ENCODE assay signal across 9 mouse cellular contexts in the genomic region with DNA sequence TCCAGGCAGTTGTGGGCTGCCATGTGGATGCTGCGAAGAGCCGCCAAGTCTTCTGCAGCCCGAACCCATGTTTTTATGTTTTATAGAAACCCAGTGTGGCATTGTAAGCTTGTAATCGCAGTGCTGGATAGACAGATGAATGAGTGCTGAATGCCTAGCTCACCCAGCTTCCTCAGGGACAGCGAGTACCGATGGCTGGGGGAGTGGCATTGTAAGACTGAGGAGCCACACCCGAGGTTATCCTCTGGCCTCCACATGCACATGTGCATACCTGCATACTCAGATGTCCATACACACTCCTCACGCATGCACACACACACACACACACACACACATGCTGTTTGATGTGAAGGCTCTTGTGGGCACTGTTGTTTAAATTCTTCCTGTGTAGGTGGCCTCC. TPM values are rescaled to one million over a fixed set of nuclear protein-coding genes. Genes with fewer than 3 reads are reported as not detected.
A peak's percentile ranks its signal among the peaks of the same experiment; 100 is the strongest.
DNase-seq lines count a peak whose midpoint lies in the region; ATAC-seq and TF ChIP-seq lines count a peak whose summit lies in the region.
"Had no signal": no experiment of that assay in that cellular context is flagged by ENCODE, and none has a peak within 500 bp of the region (broad histone marks: within the 10 kb centered on the region; RNA-seq: fewer than 3 reads in every experiment).

No protein-coding gene starts in this region.

- no peak for TF ChIP-seq POLR2A in heart, adult 2 months (IDR thresholded peaks at IDR 0.05; ENCODE audit: insufficient read depth, low read depth, low read length)
- no peak for TF ChIP-seq POLR2A in small intestine, adult 2 months (IDR thresholded peaks at IDR 0.05; ENCODE audit: low read depth, low read length)

- 75% methylated on average over 8 of the region's 8 CpGs for WGBS in heart, adult 2 months
- WGBS in heart, embryonic 11.5 days (ENCODE audit: insufficient replicate concordance), result 86% methylated on average over 8 of the region's 8 CpGs
- WGBS in lung, embryonic 16.5 days, result 84% methylated on average over 8 of the region's 8 CpGs
- WGBS in embryonic facial prominence, embryonic 15.5 days, result 65% methylated on average over 8 of the region's 8 CpGs
- WGBS in small intestine, adult 2 months, result 34% methylated on average over 8 of the region's 8 CpGs

- DNase-seq in heart, adult 2 months, result no peak
- no peak for DNase-seq in lung, adult 18-20 months
- no peak for DNase-seq in ovary, postnatal 14 days (ENCODE audit: low spot score)
- DNase-seq in cerebellum, postnatal 25 days, result no peak

- H3K9ac ChIP-seq in heart, adult 2 months (ENCODE audit: low read depth, low read length), result no peak overlapping the region
- no peak overlapping the region for H3K9ac ChIP-seq in heart, embryonic 11.5 days (ENCODE audit: low read depth, low read length)
- no peak overlapping the region for H3K9ac ChIP-seq in lung, embryonic 16.5 days (ENCODE audit: low read length)
- no peak overlapping the region for H3K9ac ChIP-seq in embryonic facial prominence, embryonic 15.5 days
- H3K9ac ChIP-seq: liver, embryonic 14.5 days had no signal

- no peaks in the 10 kb centered on the region for H3K36me3 ChIP-seq in heart, adult 2 months (ENCODE audit: control insufficient read depth, insufficient read depth, low read length)
- no peaks in the 10 kb centered on the region for H3K36me3 ChIP-seq in heart, embryonic 11.5 days (ENCODE audit: control insufficient read depth, insufficient read depth, low read length)
- no peaks in the 10 kb centered on the region for H3K36me3 ChIP-seq in lung, embryonic 16.5 days (ENCODE audit: control insufficient read depth, insufficient read depth, low read length)
- H3K36me3 ChIP-seq in embryonic facial prominence, embryonic 15.5 days, result peaks cover 4% of the 10 kb centered on the region
- H3K36me3 ChIP-seq in small intestine, adult 2 months (ENCODE audit: control insufficient read depth, insufficient read depth, low read length), result peaks cover 36% of the 10 kb centered on the region

- no peak for TF ChIP-seq CTCF in heart, adult 2 months (IDR thresholded peaks at IDR 0.05)
- no peak for TF ChIP-seq CTCF in small intestine, adult 2 months (IDR thresholded peaks at IDR 0.05; ENCODE audit: extremely low read depth, insufficient read length, insufficient replicate concordance, low read depth, low read length)

- no peaks in the 10 kb centered on the region for H3K9me3 ChIP-seq in heart, embryonic 11.5 days (replicated peaks; ENCODE audit: control insufficient read depth, low read length)
- no peaks in the 10 kb centered on the region for H3K9me3 ChIP-seq in lung, embryonic 16.5 days (ENCODE audit: control insufficient read depth, low read length)
- no peaks in the 10 kb centered on the region for H3K9me3 ChIP-seq in embryonic facial prominence, embryonic 15.5 days (replicated peaks)

- peaks cover 14% of the 10 kb centered on the region for H3K4me1 ChIP-seq in heart, adult 2 months (ENCODE audit: control insufficient read depth, insufficient read depth, low read length)
- H3K4me1 ChIP-seq in heart, embryonic 11.5 days (ENCODE audit: control insufficient read depth, insufficient read depth, low read length), result no peaks in the 10 kb centered on the region
- H3K4me1 ChIP-seq in lung, embryonic 16.5 days (replicated peaks; ENCODE audit: control insufficient read depth, insufficient read depth, low read length), result peaks cover 17% of the 10 kb centered on the region; the same call in 1 of the 2 replicates
- H3K4me1 ChIP-seq in embryonic facial prominence, embryonic 15.5 days, result peaks cover 40% of the 10 kb centered on the region
- H3K4me1 ChIP-seq in small intestine, adult 2 months (ENCODE audit: control insufficient read depth, insufficient read depth, insufficient read length, low read length), result peaks cover 5% of the 10 kb centered on the region

- peak overlapping the region; percentile 37; the same call in 1 of the 2 replicates for H3K27ac ChIP-seq in heart, adult 2 months
- no peak overlapping the region for H3K27ac ChIP-seq in heart, embryonic 11.5 days (ENCODE audit: low read depth, low read length)
- peak overlapping the region; percentile 56 for H3K27ac ChIP-seq in lung, embryonic 16.5 days (ENCODE audit: low read length)
- H3K27ac ChIP-seq in embryonic facial prominence, embryonic 15.5 days (replicated peaks), result peak overlapping the region; percentile 75
- peak overlapping the region; percentile 59; the same call in 1 of the 2 replicates for H3K27ac ChIP-seq in small intestine, adult 2 months (ENCODE audit: insufficient read depth, low read depth, low read length)
- H3K27ac ChIP-seq: liver, embryonic 14.5 days had no signal

- TF ChIP-seq EP300 in heart, adult 2 months (IDR thresholded peaks at IDR 0.05; ENCODE audit: insufficient read depth, low read depth, low read length), result no peak

- H3K27me3 ChIP-seq in heart, adult 2 months (ENCODE audit: control insufficient read depth, insufficient read depth, low read length), result no peaks in the 10 kb centered on the region
- H3K27me3 ChIP-seq in heart, embryonic 11.5 days (ENCODE audit: control insufficient read depth, insufficient read depth, low read length), result no peaks in the 10 kb centered on the region
- H3K27me3 ChIP-seq in lung, embryonic 16.5 days (ENCODE audit: control insufficient read depth, insufficient read depth, low read depth, low read length), result no peaks in the 10 kb centered on the region
- H3K27me3 ChIP-seq in embryonic facial prominence, embryonic 15.5 days, result no peaks in the 10 kb centered on the region
- H3K27me3 ChIP-seq in small intestine, adult 2 months (ENCODE audit: control insufficient read depth, insufficient read depth, low read length), result no peaks in the 10 kb centered on the region

- no peak for ATAC-seq in heart, embryonic 11.5 days (replicated peaks; ENCODE audit: insufficient number of reproducible peaks, low FRiP score, low TSS enrichment)
- ATAC-seq in lung, embryonic 16.5 days (ENCODE audit: low read depth), result no peak
- no peak for ATAC-seq in embryonic facial prominence, embryonic 15.5 days (ENCODE audit: insufficient number of reproducible peaks, low FRiP score, low TSS enrichment, low read depth)

- no peaks in the 10 kb centered on the region for H3K79me2 ChIP-seq in heart, adult 2 months (replicated peaks; ENCODE audit: control insufficient read depth, insufficient read depth, low read length)

- H3K4me3 ChIP-seq in heart, adult 2 months, result no peak overlapping the region
- no peak overlapping the region for H3K4me3 ChIP-seq in heart, embryonic 11.5 days (ENCODE audit: low read depth, low read length)
- no peak overlapping the region for H3K4me3 ChIP-seq in lung, embryonic 16.5 days (ENCODE audit: low read length)
- H3K4me3 ChIP-seq in embryonic facial prominence, embryonic 15.5 days (replicated peaks), result no peak overlapping the region
- no peak overlapping the region for H3K4me3 ChIP-seq in small intestine, adult 2 months (ENCODE audit: low read depth, low read length)

- intact Hi-C loops in heart, adult 2 months (cut with DNase I), result no loop called here

- no peak overlapping the region for H3K4me2 ChIP-seq in heart, embryonic 11.5 days
- no peak overlapping the region for H3K4me2 ChIP-seq in lung, embryonic 16.5 days (ENCODE audit: low read depth, low read length)
- H3K4me2 ChIP-seq in embryonic facial prominence, embryonic 15.5 days (replicated peaks), result no peak overlapping the region

RNA-seq across cellular contexts. Expression of a gene that starts 30.9 kb away (rescaled TPM):
- not detected for total RNA-seq in heart, adult 2 months (2021)
- polyA plus RNA-seq in heart, adult 2 months (2012; rRNA removed), result 0.08 and 0.12 TPM in 2 replicates
- 0.63 and 0.79 TPM in 2 replicates for polyA plus RNA-seq in heart, embryonic 11.5 days (2014; fragmentation: Nextera tagmentation; extraction: Ambion mirVana)
- 0.33 and 0.59 TPM in 2 replicates for polyA plus RNA-seq in lung, embryonic 16.5 days (2015; fragmentation: Nextera tagmentation; extraction: Ambion mirVana)
- 0.74 and 0.79 TPM in 2 replicates for polyA plus RNA-seq in embryonic facial prominence, embryonic 15.5 days (2015; fragmentation: Nextera tagmentation; extraction: Ambion mirVana)
- 10.9 and 21.3 TPM in 2 replicates for polyA plus RNA-seq in small intestine, adult 2 months (2012; rRNA removed)

RNA-seq across cellular contexts. Expression of a gene that starts 58.9 kb away (rescaled TPM):
- 10 to 100 TPM; 27.9 to 30.3 TPM for total RNA-seq in heart, adult 2 months (2021)
- 12.5 and 18.2 TPM in 2 replicates for polyA plus RNA-seq in heart, adult 2 months (2012; rRNA removed)
- 5.1 and 5.2 TPM in 2 replicates for polyA plus RNA-seq in heart, embryonic 11.5 days (2014; fragmentation: Nextera tagmentation; extraction: Ambion mirVana)
- polyA plus RNA-seq in lung, embryonic 16.5 days (2015; fragmentation: Nextera tagmentation; extraction: Ambion mirVana), result 3.7 TPM in 2 replicates
- 4.5 TPM in 2 replicates for polyA plus RNA-seq in embryonic facial prominence, embryonic 15.5 days (2015; fragmentation: Nextera tagmentation; extraction: Ambion mirVana)
- 17.7 and 33.7 TPM in 2 replicates for polyA plus RNA-seq in small intestine, adult 2 months (2012; rRNA removed)
